Mouse (Mus musculus): ENCODE measurements around the gene Tmem219. TPM values are rescaled to one million over a fixed set of nuclear protein-coding genes. Genes with fewer than 3 reads are reported as not detected.

Tmem219 gene
- polyA plus RNA-seq, 1 experiment from 2014 or later = 28.4 TPM

DNA sequence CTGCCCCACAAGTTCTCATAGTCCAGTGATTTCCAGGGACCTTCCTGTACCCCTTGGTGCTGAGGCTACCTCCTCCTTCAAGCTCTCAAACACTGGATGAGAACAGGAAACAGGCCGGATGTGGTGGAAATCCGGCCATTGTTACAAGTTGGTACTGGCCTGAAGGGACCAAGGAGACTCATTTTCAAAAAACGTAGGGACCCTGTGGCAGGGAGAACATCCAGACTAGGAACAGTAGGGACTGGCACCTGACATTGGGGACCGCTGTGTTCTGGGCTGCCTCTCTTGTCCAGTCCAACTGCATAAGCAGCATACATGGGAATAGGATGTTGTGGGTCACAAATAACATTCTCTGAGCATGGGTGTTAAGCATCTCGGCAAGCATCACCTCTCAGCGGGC, 41.7 kb downstream of the Tmem219 start:
- H3K27me3 ChIP-seq = no peaks in the 10 kb centered on the region
- peaks cover 40% of the 10 kb centered on the region for H3K4me1 ChIP-seq (replicated peaks)
- H3K9ac ChIP-seq = peak overlapping the region; percentile 96; the same call in 1 of the 2 replicates
- H3K4me3 ChIP-seq = peak overlapping the region; percentile 92; the same call in 1 of the 2 replicates
- H3K27ac ChIP-seq = peak overlapping the region; percentile 23; the same call in 1 of the 2 replicates
- no peaks in the 10 kb centered on the region for H3K9me3 ChIP-seq
- WGBS = 87% methylated on average over 6 of the region's 6 CpGs
- H3K4me2 ChIP-seq = peak overlapping the region; percentile 100
- peaks cover 45% of the 10 kb centered on the region for H3K36me3 ChIP-seq
- no peak for ATAC-seq (ENCODE audit: low FRiP score)

DNA sequence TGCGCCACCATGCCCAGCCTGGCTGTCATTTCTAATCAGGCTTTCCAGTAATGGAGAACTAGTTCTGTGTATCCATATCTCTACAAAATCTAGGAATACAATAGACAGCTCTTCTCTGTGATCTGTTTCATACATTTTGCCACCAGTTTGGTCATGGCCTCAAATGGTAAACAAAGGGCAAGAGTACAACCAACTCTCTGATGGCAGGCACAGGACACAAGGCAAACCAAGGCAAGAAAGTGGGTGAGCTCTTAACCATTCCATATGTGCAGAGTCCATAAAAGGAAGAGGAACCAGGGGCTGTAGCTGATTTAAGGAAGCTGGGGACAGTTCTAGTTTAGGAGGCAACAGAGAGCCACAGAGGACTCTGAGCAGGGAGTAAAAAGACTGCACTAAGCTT, 45.5 kb downstream of the Tmem219 start:
- Histone ChIP-seq H3K4me3 (no peak overlapping the region), H3K27me3 (no peaks in the 10 kb centered on the region), H3K4me1 (replicated peaks) (peaks cover 24% of the 10 kb centered on the region), H3K4me2 (no peak overlapping the region), H3K9ac (no peak overlapping the region), H3K9me3 (no peaks in the 10 kb centered on the region), H3K27ac (no peak overlapping the region), H3K36me3 (peaks cover 83% of the 10 kb centered on the region)
- no peak for ATAC-seq (ENCODE audit: low FRiP score)
- 97% methylated on average over 1 of the region's 1 CpGs for WGBS

DNA sequence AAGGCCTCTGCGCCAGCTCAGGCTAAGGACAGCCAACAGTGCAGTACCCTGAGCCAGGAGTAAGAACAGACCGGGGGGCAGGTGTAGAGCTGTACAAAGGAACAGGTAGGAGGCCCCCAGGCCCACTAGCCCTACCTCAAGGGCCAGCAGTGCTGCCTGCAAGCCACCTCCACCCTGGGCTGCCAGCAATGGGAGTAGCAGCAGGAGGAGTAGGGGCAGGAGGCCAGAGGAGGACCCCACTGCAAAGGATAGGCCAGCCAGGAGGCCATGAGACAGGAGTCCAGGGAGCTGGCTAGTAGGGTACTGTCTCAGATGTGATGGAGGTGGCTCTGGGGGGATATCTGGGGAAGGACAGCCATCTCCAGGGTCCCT, 52.2 kb downstream of the Tmem219 start:
- Histone ChIP-seq H3K4me1 (replicated peaks) (no peaks in the 10 kb centered on the region), H3K27me3 (no peaks in the 10 kb centered on the region), H3K27ac (no peak overlapping the region), H3K9ac (no peak overlapping the region), H3K9me3 (no peaks in the 10 kb centered on the region), H3K36me3 (peaks cover 100% of the 10 kb centered on the region), H3K4me3 (no peak overlapping the region), H3K4me2 (no peak overlapping the region)
- no peak for ATAC-seq (ENCODE audit: low FRiP score)
- 100% methylated on average over 2 of the region's 2 CpGs for WGBS

- WGBS = 88% methylated on average over 23 of the region's 23 CpGs
- H3K9ac ChIP-seq = no peak overlapping the region
- H3K9me3 ChIP-seq = no peaks in the 10 kb centered on the region
- H3K27ac ChIP-seq = no peak overlapping the region
- H3K4me1 ChIP-seq (replicated peaks) = no peaks in the 10 kb centered on the region
- H3K4me2 ChIP-seq = no peak overlapping the region
- H3K27me3 ChIP-seq = no peaks in the 10 kb centered on the region
- peaks cover 100% of the 10 kb centered on the region for H3K36me3 ChIP-seq
- no peak for ATAC-seq (ENCODE audit: low FRiP score)
- H3K4me3 ChIP-seq = no peak overlapping the region
Observed at GRCm38 (mm10) chr7:126869780-126870519, 52.8 kb downstream of the Tmem219 start.

- Histone ChIP-seq H3K4me1 (replicated peaks) (peaks cover 16% of the 10 kb centered on the region), H3K9me3 (no peaks in the 10 kb centered on the region), H3K27me3 (no peaks in the 10 kb centered on the region), H3K27ac (no peak overlapping the region), H3K4me2 (no peak overlapping the region), H3K36me3 (peaks cover 94% of the 10 kb centered on the region), H3K9ac (no peak overlapping the region), H3K4me3 (no peak overlapping the region)
- ATAC-seq (ENCODE audit: low FRiP score) = no peak
- WGBS = 89% methylated on average over 12 of the region's 12 CpGs
Observed at GRCm38 (mm10) chr7:126868003-126868402, 54.7 kb downstream of the Tmem219 start.

GRCm38 (mm10) chr7:126867534-126867933, 55.2 kb downstream of the Tmem219 start:
- H3K9ac ChIP-seq = no peak overlapping the region
- 88% methylated on average over 2 of the region's 2 CpGs for WGBS
- no peak overlapping the region for H3K4me2 ChIP-seq
- H3K27me3 ChIP-seq = no peaks in the 10 kb centered on the region
- no peak for ATAC-seq (ENCODE audit: low FRiP score)
- H3K4me1 ChIP-seq (replicated peaks) = peaks cover 21% of the 10 kb centered on the region
- no peaks in the 10 kb centered on the region for H3K9me3 ChIP-seq
- H3K27ac ChIP-seq = no peak overlapping the region
- H3K4me3 ChIP-seq = no peak overlapping the region
- H3K36me3 ChIP-seq = peaks cover 89% of the 10 kb centered on the region

- WGBS = 60% methylated on average over 6 of the region's 6 CpGs
- Histone ChIP-seq H3K4me2 (peak overlapping the region; percentile 87), H3K4me1 (replicated peaks) (peaks cover 31% of the 10 kb centered on the region), H3K4me3 (peak overlapping the region; percentile 66), H3K27ac (0 out of 2 replicates have a peak overlapping the region, but pooled peaks have one; percentile 23), H3K9me3 (no peaks in the 10 kb centered on the region), H3K36me3 (peaks cover 56% of the 10 kb centered on the region), H3K9ac (peak overlapping the region; percentile 78), H3K27me3 (no peaks in the 10 kb centered on the region)
- ATAC-seq (ENCODE audit: low FRiP score) = no peak
Observed at GRCm38 (mm10) chr7:126863791-126864190, 58.9 kb downstream of the Tmem219 start.

GRCm38 (mm10) chr7:126862147-126862784, 60.5 kb downstream of the Tmem219 start, which contains the start of gene Ino80e:
TSS of gene Ino80e (minus strand) at chr7:126862377.
- H3K27me3 ChIP-seq = no peaks in the 10 kb centered on the region
- peak within 1 kb of the TSS; percentile 87 for H3K4me2 ChIP-seq
- ATAC-seq (ENCODE audit: low FRiP score) = peak; percentile 82
- H3K36me3 ChIP-seq = peaks cover 55% of the 10 kb centered on the region
- H3K9ac ChIP-seq = peak within 1 kb of the TSS; percentile 78
- peak within 1 kb of the TSS; percentile 86 for H3K27ac ChIP-seq
- no peaks in the 10 kb centered on the region for H3K9me3 ChIP-seq
- WGBS = under 1% methylated on average over 41 of the region's 41 CpGs
- H3K4me1 ChIP-seq (replicated peaks) = peaks cover 31% of the 10 kb centered on the region
- peak within 1 kb of the TSS; percentile 66 for H3K4me3 ChIP-seq

DNA sequence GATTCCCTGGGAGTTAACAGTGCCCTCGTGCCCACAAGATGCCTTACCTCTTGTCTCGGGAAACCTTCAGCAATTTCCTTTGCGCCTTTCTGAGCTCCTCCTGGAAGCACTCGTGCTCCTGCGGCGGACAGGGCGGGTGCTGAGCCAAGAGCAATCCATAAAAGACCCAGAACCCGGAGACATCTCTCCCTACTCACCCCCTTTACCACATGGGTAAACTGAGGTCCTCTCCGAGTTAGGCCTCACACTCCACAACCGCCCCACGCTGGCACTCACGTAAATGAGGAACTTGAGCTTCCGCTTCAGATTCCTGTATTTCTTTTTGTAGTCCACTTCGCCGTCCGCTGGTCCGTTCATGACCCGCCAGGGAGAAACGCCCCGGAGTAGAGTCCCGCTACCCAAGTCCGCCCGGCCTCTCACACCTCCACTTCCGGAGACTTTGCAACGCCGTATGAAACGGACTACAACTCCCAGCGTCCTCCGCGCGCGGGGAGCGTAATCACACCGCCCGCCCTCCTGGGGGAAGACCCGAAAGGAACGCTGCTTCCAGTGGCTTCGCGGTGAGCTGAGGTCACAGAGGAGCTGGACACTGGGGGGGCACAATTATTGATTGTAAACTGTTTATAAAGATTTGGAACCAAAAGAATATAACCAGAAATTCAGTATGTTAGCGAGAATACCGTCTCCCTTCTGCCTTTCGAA, 61.1 kb downstream of the Tmem219 start, which contains the start of gene Hirip3:
Gene Hirip3, plus strand, starts transcription at position 544 of the 702 bp plus-strand sequence.
- Histone ChIP-seq H3K36me3 (peaks cover 55% of the 10 kb centered on the region), H3K27ac (peak within 1 kb of the TSS; percentile 86), H3K4me3 (peak within 1 kb of the TSS; percentile 66), H3K4me1 (replicated peaks) (peaks cover 31% of the 10 kb centered on the region), H3K9me3 (no peaks in the 10 kb centered on the region), H3K27me3 (no peaks in the 10 kb centered on the region), H3K9ac (peak within 1 kb of the TSS; percentile 78), H3K4me2 (peak within 1 kb of the TSS; percentile 87)
- 4% methylated on average over 42 of the region's 42 CpGs for WGBS
- ATAC-seq (ENCODE audit: low FRiP score) = peak; percentile 88

DNA sequence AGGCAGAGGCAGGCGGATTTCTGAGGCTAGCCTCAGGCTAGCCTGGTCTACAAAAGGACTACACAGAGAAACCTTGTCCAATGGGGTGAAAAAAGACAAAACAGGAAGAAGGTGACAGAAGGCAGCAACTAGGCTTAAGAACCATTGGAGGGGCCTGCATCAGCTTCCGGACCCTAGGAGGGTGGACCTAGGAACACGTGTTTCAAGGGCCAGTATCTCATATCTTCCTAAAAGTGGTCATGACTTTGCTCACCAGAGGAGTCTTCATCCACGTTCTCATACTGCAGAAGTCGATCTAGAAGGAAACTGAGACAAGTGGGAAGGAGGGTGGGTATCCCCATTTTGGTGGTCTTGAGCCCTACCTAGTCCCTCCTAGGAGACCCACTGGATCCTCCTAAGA, 61.7 kb downstream of the Tmem219 start:
- WGBS = 78% methylated on average over 5 of the region's 5 CpGs
- H3K27me3 ChIP-seq = no peaks in the 10 kb centered on the region
- H3K9ac ChIP-seq = peak overlapping the region; percentile 78
- H3K36me3 ChIP-seq = peaks cover 55% of the 10 kb centered on the region
- ATAC-seq (ENCODE audit: low FRiP score) = no peak
- H3K4me2 ChIP-seq = peak overlapping the region; percentile 87
- no peaks in the 10 kb centered on the region for H3K9me3 ChIP-seq
- peaks cover 31% of the 10 kb centered on the region for H3K4me1 ChIP-seq (replicated peaks)
- H3K4me3 ChIP-seq = peak overlapping the region; percentile 66
- H3K27ac ChIP-seq = peak overlapping the region; percentile 86; the same call in 1 of the 2 replicates

GRCm38 (mm10) chr7:126856741-126857420, 65.8 kb downstream of the Tmem219 start:
- WGBS = 81% methylated on average over 9 of the region's 9 CpGs
- ATAC-seq (ENCODE audit: low FRiP score) = no peak
- Histone ChIP-seq H3K27ac (no peak overlapping the region), H3K27me3 (0 out of 2 replicates have a peak, but pooled peaks cover under 1% of the 10 kb centered on the region), H3K9ac (0 out of 2 replicates have a peak overlapping the region, but pooled peaks have one; percentile 39), H3K4me3 (no peak overlapping the region), H3K4me1 (replicated peaks) (peaks cover 10% of the 10 kb centered on the region), H3K9me3 (no peaks in the 10 kb centered on the region), H3K4me2 (no peak overlapping the region), H3K36me3 (peaks cover 71% of the 10 kb centered on the region)
